Mouse (Mus musculus) lung, postnatal 0 days (tissue): ENCODE data around the gene Sntb2.

Experiments
- CTCF ChIP-seq: IDR thresholded peaks from 2 replicates; pipeline ENCODE4 v1.5.1; 2016; ENCODE audit warnings: antibody characterized with exemption, mild to moderate bottlenecking
- EP300 ChIP-seq: IDR thresholded peaks from 2 replicates; pipeline ENCODE4 v1.6.1; 2016; ENCODE audit warnings: antibody characterized with exemption, mild to moderate bottlenecking, control low read depth

- TF ChIP-seq CTCF: peak; percentile 36; the same call in 1 of the 2 replicates
- TF ChIP-seq EP300: no peak
These were observed 121.4 kb downstream of the Sntb2 start for GRCm38 (mm10) chr8:107056973-107057369.
